Mouse (Mus musculus): Measurements from ENCODE around the gene Tmem234. TPM values are rescaled to one million over a fixed set of nuclear protein-coding genes. Genes with fewer than 3 reads are reported as not detected.
"Not testable (repeated sequence)": the region's sequence is repeated elsewhere in the genome, so short reads cannot be mapped to it uniquely, and the experiment has no call there.

Tmem234 gene
- total RNA-seq (2021) = 10 to 100 TPM; 42.7 to 43.6 TPM

DNA sequence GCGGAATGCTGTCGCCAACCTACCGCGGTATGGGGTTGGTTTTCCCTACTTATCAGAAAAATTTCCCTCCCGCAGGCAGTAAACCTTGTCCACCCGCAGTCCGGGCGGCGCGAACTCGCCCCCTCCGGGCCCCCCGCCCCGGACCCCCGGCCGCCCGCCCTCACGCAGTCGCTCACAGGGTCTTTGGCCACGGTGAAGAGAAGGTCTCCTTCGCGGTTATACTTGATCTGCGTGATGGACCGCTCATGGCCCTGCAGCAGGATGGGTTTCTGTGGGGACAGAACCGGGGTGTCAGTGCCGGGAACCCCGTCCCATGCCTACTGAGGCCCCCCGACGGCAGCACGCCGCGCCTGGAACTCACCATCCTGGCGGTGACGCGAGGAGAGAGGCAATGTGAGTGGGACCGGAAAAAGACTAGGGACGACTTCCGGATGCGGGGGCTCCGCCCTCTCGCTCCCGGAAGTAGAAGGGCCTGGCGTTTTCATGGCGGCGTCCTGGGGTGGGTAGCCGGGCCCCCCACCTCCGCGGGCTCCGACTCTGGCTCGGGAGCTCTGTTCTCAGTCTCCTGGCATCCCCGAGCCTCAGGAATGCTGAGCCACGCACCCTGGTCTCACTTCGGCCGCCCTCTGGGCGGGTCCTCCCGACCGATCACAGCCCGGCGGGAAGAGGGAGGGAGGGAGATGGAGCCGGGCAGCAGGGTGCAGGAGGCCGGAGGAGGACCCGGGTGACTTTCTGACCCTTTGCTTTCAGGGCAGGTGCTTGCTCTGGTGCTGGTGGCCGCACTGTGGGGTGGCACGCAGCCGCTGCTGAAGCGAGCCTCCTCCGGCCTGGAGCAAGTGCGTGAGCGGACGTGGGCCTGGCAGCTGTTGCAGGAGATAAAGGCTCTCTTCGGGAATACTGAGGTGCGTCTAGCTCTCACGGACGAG, at the start of gene Tmem234, which contains the start of gene Eif3i:
Gene Tmem234 (plus strand): TSS at position 436 of the 926 bp plus-strand sequence.
Gene Eif3i (minus strand): TSS at position 416 of the 926 bp plus-strand sequence.
- DNase-seq = peak; percentile 78 to 86
- intact Hi-C loops (cut with DNase I) = loop anchor here (5.0 to 10.0 kb wide), 2 partner anchors 138 to 266 kb away; partner anchors contain the start of genes Bsdc1, Rbbp4 and Zbtb8os

DNA sequence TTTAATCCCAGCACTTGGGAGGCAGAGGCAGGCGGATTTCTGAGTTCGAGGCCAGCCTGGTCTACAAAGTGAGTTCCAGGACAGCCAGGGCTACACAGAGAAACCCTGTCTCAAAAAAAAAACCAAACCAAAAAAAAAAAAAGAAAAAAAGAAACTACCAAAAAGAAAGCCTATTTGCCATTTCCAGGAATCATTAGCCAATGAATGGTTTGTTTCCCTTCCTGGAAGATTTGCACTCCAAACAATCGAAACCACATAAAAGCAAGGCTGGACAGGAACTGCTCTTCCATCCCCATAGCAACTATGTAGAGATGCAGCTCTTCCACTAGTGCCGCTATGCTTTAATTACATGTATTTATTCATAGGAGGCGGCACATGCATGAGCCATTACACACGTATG, 46.0 kb upstream of the Tmem234 start:
- intact Hi-C loops (cut with DNase I) = not testable (repeated sequence)

DNA sequence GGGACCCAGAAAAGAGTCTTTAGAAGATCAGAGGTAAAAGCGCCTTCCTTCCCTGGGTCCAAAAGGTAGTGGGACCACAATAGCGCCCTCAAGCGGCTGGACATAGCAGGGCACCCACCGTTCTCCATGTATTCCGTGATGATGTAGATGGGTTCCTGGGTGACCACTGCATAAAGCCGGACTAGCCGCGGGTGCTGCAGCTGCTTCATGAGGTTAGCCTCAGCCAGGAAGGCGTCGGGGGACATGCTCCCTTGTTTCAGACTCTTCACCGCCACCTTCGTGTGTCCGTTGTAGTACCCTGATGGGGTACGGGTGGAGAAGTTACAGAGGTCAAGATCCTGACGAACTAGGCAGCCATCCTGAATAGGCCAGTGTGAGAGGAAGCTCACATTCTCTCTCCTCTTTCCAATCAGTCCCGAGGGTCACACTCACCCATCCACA, 45.0 kb upstream of the Tmem234 start:
- DNase-seq = peak; percentile 31 to 52
- intact Hi-C loops (cut with DNase I) = no loop called here

More for the DNA sequence above, 46.0 kb upstream of the Tmem234 start:
- DNase-seq = not testable (repeated sequence)

DNA sequence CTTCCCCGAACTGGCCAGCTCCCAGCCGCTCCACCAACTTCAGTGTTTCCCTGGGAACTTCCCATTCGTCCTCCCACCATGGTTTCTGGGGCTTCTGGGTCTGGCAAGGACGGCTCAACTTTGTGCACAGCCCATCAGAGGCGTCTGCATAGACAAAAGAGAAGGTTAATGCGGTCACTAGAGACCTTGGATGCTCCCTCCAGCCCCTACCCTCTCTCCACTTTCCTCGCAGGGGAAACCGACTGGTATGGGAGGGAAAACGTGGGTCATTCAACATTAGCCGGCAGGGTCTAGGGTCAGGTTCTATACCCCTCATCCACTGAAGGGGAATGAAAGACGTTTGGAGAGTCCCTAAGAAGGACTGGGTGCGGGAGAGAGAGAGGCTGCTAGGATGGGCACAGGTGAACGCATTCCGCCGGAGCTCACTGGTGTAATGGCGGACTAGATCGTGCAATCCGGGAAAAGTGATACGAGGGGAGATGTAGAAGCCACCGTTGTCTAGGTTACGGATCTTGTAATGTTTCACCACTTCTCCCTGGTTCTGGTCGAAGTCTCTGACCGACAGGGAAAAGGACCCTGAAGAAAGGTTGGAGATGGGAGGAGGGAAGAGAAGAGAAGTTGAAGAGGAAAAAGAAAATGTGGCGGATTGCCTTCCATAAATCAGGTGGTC, 44.5 kb upstream of the Tmem234 start:
- intact Hi-C loops (cut with DNase I) = no loop called here
- peak in 1 of 2 experiments; percentile 15 for DNase-seq

DNA sequence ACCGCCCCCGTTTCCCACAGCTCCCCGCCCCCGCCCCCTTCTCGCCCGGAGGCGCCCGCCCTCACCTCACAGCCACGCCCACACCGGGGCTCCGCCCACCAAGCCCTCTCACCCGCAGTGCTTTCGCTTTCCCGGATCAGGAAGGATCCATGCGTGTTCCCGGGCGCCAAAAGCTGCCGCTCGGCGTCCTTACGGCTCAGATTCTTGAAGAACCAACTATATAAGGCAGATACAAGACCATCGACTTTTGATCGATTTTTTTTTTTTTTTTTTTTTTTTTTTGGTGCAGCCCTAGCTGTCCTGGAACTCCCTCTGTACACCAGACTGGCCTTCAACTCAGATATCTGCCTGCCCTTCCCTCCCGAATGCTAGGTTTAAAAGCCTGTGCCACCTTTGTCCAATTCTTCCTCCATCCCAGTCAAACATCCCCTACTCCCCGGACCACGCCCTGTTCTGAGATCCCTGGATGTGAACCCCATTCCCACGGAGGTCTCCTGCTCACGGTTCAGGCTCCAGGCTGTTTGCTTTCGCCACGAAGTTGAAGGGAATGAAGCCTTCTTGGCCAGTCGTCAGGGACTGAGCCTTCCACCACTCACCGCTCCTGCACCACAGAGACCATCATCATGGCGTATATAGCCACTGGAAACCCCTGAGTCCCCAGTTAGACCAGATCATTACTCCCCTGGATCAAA, 43.8 kb upstream of the Tmem234 start:
- peak; percentile 88 to 91 for DNase-seq
- intact Hi-C loops (cut with DNase I) = no loop called here

DNA sequence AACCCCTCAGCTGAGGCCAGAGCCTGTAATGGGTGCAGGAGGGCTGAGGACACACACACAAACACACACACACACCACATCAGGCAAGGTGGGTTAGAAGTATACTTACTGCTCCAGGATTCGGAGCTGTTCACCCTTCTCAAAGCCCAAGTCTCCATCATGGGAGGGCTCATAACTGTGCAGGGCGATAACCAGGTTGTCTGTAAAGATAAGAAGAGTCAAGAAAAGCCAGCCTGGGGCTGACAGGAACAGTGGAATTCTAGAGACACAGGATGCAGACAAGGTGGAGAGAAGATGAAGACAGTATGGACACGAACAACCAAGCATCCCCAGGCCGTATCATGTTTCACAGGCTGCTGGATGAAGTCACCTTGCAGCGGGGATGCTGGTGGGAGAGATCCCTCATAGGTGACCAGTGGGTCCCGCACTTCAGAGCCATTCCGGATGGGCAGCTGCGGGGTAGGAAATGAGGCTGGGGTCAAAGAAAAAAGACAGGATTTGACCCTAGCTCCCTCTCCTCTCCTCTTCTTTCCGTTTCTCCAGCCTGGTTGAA, 43.1 kb upstream of the Tmem234 start:
- DNase-seq = no peak
- intact Hi-C loops (cut with DNase I) = no loop called here

DNA sequence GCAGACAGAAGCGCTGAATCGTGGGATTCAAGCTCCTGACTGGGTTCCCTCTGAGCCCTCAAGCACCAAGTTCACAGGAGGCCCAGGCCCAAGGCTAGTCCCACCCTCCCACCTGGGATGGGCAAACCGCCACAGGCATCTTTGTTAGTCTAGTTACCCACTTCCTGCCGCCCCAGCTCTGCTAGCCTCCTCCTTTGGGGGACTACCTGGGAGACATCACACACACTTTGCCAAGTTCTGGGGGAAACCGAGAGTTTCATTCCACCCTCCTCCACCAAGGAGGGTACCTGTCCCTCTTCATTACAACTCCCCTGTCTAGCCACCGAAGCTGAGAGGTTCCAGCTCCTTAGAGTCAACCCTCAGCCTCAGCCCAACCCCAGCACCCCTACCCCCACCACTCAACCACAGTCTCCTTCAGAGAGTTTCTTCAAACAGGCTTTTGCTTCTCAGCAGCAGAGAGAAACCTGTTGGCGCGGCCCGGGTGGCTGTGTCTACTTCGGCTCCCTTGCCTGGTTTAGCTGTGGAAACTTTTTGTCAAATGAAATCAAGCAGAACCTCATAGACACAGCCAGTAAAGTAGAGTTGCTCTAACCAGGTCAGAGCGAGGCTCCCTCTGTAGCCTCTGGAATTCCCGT, 42.0 kb upstream of the Tmem234 start:
- no peak for DNase-seq
- intact Hi-C loops (cut with DNase I) = no loop called here

DNA sequence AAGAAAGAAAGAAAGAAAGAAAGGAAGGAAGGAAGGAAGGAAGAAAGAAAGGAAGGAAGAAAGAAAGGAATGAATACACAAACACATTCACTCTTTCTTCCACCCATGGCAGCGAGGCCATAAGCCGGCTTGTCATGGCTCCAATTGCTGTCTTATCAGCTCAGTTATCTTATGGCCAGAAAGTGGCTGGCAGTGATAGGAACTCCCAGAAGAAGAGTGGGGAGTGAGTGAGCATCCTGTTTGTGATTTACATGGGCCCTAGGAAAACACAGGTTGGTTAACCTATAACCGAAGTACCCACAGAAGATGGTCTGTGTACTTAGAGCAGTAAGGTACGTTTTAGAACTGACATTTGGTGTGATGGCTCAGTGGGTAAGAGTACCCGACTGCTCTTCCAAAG, 39.3 kb upstream of the Tmem234 start:
- DNase-seq = no peak
- intact Hi-C loops (cut with DNase I) = no loop called here

DNA sequence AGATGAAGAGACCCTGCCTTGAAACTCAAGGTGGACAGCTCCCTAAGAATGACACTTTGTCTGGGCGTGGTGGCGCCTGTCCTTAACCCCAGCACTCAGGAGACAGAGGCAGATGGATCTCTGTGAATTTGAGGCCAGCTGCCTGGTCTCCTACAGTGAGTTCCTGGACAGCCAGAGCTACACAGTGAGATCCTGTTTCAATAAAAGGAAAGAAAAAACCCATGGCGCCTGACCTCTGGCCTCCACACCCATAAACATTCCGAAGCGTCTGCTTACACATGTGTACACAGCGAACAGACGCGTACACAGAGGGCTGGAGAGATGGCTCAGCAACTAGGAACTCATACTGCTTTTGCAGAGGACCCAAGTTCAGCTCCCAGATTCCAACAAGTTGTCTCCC, 36.8 kb upstream of the Tmem234 start:
- no peak for DNase-seq
- intact Hi-C loops (cut with DNase I) = no loop called here

DNA sequence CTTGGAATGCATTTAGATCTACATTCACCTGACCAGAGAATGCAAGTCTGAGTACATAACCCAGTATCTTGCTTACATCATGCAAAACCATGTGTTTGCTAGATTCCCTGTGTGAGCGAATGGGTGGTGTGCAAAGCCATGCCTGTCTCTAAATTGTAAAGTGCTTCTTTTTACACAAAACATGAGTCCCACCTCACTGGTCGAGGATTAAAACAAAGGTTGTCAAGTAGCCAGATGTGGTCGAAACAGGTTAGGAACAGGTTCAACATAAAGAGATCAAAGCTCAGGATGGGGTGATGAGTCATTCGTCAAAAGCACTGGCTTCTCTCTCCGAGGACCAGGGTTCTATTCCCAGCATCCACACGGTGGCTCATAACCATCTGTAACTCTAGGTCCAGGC, 35.3 kb upstream of the Tmem234 start:
- DNase-seq = no peak
- intact Hi-C loops (cut with DNase I) = no loop called here

DNA sequence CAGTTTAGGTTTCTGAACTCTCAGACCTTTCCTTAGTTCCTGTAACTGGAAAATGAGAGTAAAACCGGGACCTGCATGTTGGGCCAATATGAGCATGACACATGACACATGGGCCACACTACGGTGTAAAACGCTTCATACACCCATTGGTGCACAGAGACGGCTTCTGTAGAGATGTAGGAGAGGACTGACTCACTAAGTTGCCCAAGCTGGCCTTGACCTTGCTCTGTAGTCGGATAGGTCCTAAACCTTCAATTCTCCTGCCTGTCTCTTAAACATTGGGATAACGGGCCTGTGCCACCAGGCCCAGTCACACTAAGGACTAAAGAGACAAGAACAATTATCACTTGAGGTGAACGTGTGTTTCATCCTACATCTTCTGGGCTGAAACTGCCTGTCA, 32.1 kb upstream of the Tmem234 start:
- no peak for DNase-seq
- intact Hi-C loops (cut with DNase I) = no loop called here

DNA sequence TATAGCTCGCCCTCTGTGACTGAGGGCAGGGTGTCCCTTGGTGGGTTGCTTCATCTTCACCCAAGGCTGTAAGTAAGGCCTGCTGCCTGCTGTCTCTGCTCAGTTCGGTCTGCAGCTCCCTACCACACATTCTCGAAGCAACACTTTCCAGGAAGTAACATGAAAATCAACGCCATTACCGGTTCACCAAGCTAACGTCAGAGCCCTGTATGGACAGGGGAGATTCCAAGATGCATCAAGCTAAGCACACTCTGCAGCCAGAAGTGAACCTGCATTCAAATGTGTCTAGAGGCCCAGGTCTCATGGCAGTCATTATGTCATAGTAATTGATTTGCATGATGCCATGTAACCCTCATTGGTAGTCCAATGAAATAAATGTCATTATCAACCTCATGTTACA, 30.4 kb upstream of the Tmem234 start:
- no peak for DNase-seq
- intact Hi-C loops (cut with DNase I) = no loop called here

DNA sequence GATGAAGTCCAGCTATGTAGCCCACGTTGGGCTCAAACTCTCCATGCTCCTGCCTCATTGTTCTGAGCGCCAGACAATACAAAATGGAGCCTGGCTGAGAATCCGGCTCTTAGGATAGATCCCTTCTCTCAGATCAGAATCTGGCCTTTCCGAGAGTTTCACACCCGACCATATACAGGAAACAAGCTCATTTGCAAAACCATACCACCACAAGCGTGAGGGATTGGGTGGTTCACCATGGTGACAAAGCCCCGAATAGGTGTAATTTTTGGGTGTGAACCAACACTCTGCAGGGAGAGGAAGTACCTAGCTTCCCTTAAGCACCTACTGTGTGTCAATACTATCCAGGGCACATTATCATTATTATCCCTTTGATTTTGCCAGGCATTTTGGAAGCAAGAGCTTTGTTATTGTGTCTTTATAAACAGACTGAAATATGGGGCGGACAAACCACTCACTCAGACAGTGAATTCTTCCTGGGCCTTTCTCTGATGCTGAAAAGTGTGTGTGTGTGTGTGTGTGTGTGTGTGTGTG, 28.9 kb upstream of the Tmem234 start:
- intact Hi-C loops (cut with DNase I) = no loop called here
- no peak for DNase-seq

DNA sequence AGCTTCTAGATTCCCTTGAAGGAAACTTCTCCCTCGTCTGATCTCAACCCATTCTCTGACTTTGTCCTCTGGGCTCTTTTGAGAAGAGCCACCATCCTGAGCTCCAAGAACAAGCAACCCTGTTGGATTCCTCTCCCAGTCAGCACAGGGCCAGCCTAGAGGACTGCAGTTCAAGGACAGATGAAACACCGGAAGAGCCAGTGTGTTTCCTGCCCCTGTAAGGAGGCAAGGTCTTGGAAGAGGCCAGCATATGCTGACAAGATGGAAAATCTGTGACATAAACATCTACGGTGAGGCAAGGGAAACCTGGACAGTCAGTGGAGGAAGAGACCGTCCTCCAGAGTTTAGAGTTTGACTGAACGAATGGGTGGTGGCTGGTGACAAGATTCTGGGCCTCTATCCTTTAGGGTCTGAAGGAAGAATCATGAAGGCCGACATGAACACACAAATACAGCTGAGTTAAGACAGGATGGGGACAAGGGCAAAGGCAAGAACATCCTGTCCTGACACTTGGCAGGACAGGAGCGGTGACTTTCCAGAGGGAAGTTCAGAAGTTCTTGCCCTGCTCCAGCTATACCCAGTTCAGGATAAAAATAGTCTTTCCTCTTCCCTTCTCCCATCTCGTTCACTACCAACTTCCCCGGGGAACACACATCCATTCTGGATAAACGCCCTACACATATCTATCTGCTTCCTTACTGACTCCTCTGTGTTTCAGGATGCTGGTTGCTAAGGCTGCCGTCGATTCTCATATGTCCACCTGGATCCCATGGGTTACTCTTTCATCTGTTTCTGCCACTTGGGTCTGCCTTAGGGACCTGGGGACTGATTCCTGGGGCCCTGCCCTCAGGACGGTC, 28.0 kb upstream of the Tmem234 start:
- DNase-seq = no peak
- intact Hi-C loops (cut with DNase I) = no loop called here

DNA sequence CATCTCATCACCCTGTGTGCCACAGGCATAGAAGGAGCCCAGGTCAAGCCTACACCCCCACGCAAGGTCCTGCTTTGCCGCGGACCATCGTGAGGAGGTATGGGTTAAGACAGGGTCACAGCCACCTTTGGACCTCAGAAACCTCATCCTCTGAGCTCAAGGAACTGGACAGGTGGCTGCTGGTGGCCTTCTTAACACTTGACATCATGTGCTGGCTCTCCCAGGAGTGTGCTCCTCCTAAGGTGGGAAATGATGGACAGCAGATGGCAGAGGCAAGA, 27.4 kb upstream of the Tmem234 start:
- intact Hi-C loops (cut with DNase I) = no loop called here
- DNase-seq = no peak

DNA sequence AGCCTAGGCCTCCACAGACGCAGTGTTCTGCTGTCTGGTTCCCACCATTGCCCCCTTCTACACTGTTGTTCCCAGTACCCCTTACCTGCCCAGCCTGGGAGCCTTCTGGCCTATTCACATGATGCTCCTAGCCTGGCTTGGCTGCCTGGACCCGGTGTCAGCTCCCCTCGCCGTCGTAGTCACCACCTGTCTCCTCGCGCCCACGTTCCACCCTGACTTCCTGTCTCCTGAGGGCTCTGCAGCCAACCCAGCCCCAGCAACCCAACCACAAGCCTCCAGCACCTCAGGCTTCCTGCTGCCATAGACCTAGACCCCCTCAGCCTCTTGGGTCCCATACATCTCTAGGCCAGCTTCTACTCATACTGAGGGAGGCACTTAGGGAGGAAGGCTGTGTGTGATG, 27.0 kb upstream of the Tmem234 start, which contains the start of gene Lck:
Gene Lck (minus strand): TSS at position 212 of the 400 bp plus-strand sequence.
- no peak for DNase-seq
- intact Hi-C loops (cut with DNase I) = no loop called here

DNA sequence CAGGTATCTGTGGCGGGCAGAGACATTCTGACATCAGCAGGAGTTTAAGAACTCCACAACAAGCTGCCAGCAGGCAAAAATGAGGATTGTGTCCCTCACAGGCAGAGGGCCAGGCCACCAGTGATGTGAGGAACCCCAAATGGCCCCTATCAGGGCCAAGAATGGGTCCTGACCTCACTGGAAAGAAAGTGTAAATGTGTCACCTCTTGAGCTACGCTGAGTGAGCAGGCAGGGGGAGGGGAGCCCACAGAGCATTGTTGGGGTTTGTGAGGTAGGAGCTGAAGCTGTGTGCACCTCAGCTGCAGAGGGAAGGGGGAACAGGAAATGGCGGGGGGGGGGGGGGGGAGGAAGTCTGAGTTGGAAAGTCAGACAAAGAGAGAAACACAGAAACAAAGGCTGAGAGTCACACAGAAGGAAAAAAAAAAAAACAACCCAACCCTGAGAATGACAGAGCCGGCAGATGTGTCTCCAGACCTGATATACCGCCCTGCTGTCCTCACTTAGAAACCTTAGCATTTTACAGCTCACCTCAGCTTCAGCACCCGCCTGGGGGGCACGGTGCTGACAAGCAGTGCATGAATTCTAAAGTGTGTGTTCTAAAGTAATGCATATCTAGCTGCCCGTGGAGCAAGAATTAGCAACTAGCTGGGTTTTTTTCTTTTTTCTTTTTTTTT, 25.2 kb upstream of the Tmem234 start:
- intact Hi-C loops (cut with DNase I) = no loop called here

DNA sequence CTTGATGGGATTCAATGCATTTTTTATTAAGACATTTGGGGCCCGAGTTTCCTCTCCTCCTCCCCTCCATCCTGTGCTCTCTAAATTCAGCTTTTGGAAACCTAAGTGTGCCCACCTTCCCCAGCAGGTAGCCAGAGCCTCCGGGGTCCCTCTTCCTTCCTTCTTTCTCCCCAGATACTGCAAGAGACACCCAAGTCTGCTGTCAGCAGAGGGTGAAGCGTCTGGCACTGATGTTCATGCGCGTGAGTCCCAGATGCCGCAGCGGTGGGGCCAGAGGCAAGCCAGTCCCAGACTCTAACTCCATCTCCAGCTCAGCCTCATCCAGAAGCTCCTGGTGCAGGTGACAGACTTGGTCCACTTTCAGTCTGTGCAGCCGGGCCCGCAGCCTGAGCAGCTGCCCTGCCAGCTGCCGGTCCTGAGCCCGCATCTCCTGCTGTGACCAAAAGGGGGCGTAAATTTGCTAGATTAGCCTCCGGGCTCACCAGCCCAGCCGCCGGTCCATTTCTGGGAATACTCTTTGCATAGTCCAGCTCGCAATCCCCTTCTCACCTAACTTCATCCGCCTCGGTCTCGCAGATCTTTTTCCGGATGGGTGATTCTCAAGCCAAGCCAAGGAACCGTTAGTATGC, 23.5 kb upstream of the Tmem234 start:
- intact Hi-C loops (cut with DNase I) = no loop called here
- DNase-seq = peak; percentile 69 to 73

More for the DNA sequence above, 25.2 kb upstream of the Tmem234 start:
- DNase-seq = no peak

All from heart, postnatal 36 days (tissue).